Mouse (Mus musculus) adipocyte (in vitro differentiated cells): ENCODE data around the gene 1700019N19Rik.

Source experiments
- DNase-seq: peaks from one replicate; pipeline ENCODE4 v3.0.0-alpha.2; 2016; ENCODE audit warnings: low spot score

The 1700019N19Rik gene

DNA sequence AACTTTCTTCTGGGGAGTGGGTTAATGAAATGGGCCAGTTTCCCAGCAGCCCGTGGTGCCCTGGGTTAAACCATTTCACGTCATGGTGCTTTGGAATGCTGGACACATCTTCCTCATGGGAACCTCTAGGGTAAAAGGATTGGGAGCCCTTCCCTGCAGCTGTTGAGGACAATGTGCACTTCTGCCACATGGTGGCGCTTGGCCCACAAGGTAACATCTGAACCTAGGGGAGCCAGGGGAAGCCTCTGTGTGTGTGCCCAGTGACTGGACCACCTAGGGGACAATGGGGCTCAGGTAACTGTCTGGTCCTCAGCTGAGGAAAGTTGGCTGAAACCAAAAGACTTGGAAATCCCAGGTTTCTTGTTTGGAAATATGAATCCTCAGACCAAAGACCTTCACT, 12.1 kb upstream of the 1700019N19Rik start:
- peak; percentile 86 for DNase-seq

DNA sequence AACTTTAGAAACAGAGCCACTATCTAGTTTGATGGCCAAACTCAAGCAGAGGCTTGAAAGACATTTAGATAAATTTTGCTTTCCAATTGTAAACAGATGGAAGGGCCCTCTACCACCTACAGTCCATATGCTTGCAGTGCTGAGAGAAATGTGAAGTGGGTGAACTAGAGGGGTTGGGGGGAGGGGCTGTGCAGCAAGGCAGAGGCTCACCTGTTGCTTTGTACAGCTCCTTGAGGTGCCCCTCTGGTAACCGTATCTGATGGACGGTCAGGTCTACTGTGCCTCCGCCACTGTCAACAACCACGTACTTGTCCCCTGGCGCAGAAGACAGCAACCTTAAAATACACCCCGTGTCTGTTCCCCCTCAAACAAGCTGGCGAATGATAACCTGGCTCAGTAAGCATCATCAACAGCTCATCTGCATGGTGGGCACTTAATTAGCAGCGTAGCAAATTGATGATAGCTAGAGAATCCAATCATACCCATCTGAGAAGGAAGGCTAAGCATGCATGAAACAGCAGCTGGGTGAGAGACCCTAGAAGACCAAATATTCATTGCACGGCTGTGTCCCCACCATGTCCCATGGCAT, 11.0 kb upstream of the 1700019N19Rik start:
- DNase-seq = no peak

DNA sequence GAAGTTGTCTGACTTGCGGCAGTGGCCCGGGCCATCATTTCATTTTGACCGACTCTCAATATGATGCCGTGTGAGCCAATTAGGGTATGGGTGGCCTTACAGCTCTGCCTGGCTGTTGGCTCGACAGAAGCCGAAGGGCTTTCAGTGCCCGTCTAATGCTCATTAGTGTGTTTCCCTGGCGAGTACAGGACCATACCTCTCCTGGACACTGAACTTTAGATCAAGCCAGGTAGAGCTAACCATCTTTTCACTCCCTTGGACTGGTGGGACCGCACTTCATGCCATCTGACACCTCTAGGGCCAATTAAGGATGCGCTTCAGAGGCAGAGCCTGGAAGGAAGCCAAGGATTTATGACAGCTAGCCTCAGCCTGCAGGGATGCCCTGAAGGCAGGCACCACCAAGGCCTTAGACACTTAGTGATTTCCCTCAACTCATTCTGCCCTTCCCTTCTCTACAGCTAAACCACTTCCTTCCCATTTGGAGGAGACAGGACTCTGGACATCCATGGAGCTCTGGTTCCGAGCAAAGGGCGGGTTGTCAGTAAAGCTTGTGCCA, 931 bp upstream of the 1700019N19Rik start:
- DNase-seq = no peak

DNA sequence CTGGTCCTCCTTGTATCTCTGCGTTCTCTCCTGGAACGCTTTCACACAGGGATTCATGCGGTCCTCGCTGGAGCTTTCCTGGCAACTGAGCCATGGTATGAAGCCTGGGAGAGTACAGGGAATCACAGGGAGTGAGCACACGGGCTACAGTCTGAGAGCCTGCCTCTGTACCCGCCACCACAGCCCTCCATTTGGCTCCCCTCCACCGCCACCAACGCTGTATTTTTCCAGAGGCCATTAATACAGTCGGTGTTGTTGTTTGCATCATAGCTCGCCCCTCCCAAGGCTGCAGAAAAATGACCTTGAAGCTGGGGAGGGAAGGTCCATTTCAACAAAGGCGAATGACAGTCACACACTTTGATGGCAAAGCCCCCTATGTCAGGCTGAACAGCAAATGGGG, 5.1 kb downstream of the 1700019N19Rik start:
- DNase-seq = no peak

DNA sequence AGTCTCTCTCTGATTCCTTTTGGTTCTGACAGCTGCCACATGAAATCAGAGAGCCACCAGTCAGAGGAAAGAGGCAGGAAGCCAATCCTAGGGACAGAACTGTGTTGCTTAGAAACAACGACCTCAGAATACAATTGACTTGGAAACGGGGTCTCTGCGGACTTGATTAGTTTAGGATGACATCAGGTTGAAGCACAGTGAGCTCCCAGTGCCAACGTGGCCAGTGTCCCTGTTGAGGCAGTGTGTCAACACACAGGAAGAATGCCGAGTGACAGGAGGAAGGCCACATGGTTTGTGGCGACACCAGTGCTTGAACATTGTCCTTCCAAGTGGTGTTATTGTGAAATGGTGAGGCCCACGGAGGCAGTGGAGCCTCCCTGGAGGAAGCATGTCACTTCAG, 10.3 kb downstream of the 1700019N19Rik start:
- no peak for DNase-seq

DNA sequence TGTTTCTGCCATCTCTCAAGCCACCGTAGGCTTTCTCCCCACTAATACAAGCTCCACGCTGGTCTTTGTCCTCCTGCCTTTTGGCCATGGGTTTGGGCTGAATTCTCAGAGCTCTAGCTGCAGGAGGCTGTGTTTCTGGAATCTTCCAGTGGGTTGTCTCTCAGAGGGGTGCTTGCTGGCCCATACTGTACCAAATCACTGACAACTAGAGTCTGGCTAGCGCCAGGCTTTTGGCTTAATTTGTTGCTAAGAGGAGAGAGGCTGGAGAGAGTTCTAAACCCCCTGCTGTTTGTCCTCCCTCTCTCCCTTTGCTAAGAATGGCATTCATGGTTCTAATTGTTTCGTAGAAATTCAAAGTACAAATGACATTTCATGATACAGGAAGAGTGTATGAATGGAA, 12.7 kb downstream of the 1700019N19Rik start:
- DNase-seq = no peak

DNA sequence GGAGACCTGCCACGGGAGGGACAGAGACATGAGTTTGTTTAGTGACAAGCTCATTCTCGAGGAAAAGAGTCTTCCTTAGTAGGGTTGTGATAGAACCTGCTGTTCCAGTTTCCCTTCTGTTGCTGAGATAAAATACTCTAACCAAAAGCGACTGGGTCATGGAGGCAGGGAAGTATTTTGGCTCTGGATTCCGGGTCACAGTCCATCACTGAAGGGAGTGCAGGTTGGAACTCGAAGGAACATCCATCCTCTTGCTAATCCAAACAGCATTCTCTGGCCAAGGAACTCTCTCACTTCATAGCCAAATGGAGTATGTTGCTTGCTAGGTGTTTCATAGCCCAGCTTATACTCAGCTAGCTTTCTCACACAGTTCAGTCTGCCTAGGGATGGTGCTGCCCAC, 17.8 kb downstream of the 1700019N19Rik start:
- no peak for DNase-seq

DNA sequence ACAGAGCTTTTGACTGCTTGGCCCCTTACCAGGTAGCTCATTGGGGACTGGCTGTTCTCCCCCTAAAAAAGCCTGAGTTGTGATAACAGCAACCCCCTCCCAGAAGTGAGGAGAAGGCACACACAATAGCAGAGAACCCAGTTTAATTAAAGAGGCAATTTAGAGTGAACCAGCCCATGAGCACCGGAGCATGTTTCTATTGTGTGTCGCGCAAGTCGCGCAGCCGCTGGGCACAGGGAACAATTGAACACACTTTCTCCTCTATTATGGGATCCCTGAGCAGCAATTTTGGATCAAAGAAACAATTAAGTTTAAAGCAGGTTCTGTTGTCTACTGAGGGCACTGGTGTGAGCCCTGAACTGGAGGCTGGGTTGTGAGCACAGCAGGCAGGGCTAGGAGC, 26.9 kb downstream of the 1700019N19Rik start:
- DNase-seq = no peak

DNA sequence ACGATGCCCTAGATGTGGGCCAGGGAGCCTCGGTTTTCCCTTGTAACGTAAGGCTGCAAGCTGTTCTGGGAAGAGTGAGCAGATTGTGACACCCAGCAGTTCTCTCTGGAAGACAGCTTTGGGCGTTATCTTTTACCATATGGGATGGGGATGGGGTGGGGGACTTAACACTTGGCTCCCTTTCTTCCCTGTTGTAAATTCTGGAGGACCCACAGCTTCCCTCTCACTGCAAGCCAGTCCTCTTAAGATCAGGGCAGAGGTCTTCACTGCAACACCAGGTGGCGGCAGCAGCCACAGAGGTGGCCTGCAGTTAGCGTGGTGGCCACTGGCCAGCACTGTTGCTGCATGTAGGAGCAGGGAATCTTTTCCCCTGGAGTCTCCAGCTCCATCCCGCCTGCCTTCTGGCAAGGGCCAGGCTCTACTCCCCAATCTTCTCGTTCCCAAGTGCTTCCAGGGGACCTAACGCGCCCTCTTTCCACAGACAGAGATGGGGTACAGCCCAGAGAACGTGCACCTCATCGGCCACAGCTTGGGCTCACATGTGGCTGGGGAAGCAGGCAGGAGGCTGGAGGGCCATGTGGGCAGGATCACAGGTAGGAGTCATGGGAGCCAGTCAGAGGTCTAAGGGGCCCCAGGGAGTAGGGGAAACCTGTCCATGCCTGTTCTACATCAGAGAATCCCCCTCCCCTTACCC, 31.3 kb downstream of the 1700019N19Rik start:
- DNase-seq = peak; percentile 72

DNA sequence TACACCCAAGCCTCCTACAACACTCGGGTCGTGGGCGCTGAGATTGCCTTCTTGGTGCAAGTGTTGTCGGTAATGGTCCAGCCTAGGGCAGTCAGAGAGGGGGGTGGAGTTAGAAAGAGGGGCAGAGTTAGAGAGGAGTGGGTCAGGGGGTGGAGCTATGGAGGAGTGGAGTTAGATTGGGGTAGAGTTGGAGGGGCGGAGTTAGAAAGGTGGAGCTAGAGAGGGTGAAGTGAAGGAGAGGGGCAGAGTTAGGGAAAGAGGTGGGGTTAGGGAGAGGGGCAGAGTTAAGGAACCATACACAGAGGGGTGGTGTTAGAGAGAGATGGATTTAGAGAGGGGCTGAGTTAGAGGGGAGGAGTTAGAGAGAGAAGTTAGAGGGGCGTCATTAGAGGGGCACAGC, 31.9 kb downstream of the 1700019N19Rik start:
- DNase-seq = no peak

DNA sequence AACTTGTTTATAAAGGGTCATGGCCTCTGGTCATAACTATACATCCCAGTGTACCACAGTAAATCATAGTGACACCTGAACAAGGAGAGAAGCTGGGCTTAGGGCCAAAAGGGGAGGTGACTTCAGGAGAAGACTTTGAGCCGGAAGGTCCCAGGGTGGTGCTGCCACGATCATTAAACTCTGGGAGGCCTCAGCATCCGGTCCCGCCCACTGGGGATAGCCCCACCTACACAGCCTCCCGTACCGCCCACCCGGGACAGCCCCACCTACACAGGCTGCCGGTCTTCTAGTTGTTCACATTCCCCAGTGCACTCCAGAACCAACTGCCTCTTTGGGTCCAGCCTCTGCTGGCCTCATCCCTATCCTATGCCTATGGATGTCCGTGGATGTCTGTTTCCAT, 34.8 kb downstream of the 1700019N19Rik start, which contains the start of gene Pnliprp2:
Gene Pnliprp2 (plus strand): TSS at position 297 of the 400 bp plus-strand sequence.
- no peak for DNase-seq

DNA sequence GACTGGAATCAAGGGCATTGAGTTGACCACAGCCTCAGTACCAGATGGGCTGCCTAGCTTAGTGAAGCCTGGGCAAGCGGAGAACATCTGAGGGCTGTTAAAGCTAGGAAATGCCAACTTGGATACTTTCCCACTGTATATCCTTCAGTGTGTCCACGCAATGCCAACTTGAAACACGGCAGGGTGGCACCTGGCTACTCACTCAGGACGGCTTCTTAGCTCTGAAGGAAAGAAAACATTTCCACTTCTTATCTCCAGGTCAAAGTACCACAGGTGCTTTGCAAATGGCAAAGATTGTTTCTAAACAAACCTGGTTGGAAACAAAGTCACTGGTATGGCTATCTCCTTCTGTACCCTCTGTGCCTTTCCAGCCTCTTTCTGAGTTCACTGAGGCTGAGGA, 35.4 kb downstream of the 1700019N19Rik start:
- DNase-seq = no peak

DNA sequence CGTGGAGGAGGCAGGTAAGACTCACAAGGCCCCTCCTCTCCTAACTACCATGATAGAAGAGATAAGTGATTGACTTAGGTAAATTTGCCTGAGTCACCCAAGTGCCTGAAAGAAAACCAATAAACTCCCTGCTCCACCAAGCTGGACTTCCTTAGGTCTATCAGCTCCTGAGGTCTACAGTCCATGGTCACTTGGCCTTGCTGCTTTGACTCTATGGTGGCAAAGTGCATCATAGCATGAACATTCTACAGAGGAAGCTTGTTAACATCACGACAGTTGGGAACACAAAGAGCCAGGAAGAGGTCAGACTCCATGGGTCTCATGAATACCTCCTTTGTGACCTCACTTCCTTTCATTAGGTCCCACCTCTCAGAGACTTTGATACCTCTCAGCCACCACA, 42.8 kb downstream of the 1700019N19Rik start:
- DNase-seq = no peak

DNA sequence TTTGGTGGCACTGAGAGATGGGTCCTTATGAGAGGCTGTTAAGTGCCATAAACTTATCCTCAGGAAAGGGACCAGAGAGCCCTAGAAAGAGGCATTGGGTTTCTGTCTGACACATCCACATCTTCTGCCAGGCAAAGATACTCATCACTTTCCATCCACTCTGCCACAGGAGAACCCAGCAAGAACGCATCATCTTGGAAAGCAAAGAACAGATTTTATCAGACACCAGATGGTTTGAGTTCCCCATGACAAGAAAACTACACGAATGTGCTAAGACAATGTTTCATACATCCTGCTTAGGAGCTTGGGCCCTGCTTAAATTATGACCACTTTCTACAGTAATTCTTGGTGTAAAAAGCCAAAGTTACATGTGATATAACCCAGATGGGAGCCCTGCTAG, 43.4 kb downstream of the 1700019N19Rik start:
- no peak for DNase-seq

DNA sequence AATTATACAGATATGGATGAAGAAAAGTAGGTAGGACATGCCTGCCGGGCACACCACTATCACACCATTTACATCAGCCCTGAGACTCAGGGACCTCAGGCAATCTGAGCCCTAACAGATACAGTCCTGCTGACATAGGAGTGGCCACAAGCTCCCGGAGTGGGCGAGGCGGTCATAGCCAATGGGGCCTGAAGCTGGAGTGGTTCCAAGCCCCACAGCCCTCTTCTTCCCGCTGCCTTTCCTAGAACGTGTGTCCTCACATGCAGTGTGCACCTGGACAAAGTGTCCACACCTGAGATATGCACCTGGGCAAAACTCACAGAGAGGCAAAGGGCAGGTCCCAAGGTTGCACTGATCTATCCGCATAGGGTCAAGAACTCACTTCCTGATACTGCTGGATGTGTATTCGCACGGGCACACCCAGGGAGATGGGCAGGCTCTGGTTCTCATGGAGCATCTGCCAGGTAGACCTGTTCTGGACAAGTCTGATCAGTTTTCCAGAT, 46.7 kb downstream of the 1700019N19Rik start:
- DNase-seq = no peak

DNA sequence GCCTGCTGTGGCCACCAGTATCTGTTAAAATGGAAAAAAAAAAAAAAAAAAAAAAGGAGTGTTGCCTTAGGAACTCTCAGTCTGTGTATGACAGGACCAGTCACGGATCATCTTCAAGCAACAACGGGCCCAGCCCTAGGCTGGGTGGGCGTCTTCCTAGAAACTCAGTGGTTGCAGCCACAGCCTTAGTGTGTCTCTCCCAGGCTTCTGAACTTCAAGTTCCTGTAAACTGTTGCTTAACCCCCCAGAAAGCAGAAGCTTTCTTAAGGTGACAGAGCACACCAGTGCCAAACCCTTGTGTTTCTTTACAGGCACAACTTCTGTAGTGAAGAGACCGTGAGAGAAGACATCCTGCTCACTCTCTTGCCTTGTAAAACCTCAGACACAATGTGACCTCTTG, 50.5 kb downstream of the 1700019N19Rik start:
- no peak for DNase-seq

DNA sequence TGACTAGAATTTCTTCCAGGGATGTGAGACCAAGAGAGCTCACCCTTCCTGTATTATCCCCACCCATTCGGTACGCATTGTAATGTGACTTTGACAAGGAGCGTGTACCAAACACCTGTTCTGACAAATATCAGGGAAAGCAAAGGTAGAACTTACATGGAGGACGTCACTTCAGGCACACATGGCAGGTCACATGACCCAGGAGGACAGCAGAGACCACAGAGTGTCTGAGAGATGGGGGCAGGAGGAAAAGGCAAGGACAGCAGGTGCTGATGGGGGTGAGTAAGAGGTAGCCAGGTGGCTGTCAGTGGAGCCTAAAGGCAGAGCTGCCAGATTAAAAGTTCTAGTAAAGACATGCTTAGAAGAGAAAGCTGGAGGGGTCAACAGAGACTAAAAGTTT, 51.5 kb downstream of the 1700019N19Rik start:
- no peak for DNase-seq

DNA sequence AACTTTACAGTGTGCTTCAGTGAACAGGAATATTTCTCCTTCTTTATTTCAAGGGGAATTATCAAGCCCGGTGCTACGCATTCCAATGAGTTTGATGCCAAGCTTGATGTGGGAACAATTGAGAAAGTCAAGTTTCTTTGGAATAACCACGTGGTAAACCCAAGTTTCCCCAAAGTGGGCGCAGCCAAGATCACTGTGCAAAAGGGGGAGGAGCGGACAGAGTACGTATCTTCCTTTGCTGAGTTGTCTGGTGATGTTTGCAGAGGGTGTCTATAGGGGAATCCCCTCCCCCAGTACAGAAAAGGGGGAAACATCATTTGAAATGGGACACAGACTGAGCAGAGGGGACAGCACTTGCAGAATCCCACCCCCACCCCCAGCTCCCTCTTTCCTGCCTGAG, 53.2 kb downstream of the 1700019N19Rik start:
- no peak for DNase-seq

DNA sequence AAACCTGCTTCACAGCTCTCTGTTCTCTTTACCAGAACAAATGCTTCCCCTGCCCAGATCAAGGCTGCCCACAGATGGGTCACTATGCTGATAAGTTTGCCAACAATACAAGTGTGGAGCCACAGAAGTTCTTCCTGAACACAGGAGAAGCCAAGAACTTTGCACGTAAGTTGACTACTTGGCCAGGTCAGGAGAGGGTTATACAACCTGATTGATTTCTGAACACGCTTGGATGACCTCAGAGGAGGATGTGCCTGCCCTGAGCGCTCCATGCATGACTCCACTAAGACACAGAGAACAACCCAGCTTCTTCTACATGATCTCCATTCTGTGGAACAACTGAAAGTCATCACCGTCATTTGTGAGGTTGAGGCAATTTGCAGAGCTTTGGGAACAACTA, 56.1 kb downstream of the 1700019N19Rik start:
- no peak for DNase-seq
